Mouse (Mus musculus) E14TG2a.4 (cell line): ENCODE results near the gene Olfr1030.
"Not testable (repeated sequence)": the region's sequence is repeated elsewhere in the genome, so short reads cannot be mapped to it uniquely, and the experiment has no call there.

Experiments used
- H3K27me3 ChIP-seq: 2 replicates; pipeline ENCODE4 v1.6.1; 2014; ENCODE audit warnings: low read length, control low read depth; ENCODE audit not compliant: insufficient read depth
- H3K36me3 ChIP-seq: 2 replicates; pipeline ENCODE4 v1.6.1; 2014; ENCODE audit warnings: low read length, control low read depth; ENCODE audit not compliant: insufficient read depth
- H3K4me1 ChIP-seq: replicated peaks from 2 replicates; pipeline ENCODE4 v1.6.1; 2014; ENCODE audit warnings: low read depth, low read length, control low read depth
- H3K4me3 ChIP-seq: replicated peaks from 2 replicates; pipeline ENCODE4 v1.5.1; 2014; ENCODE audit warnings: mild to moderate bottlenecking, low read length
- H3K9me3 ChIP-seq: 2 replicates; pipeline ENCODE4 v1.6.1; 2014; ENCODE audit warnings: low read length, control low read depth
- CTCF ChIP-seq: conservative IDR thresholded peaks from 2 replicates; pipeline ENCODE4 v1.5.1; 2014; ENCODE audit warnings: low read length
- NANOG ChIP-seq: IDR thresholded peaks from 2 replicates; pipeline ENCODE4 v1.6.1; 2014; ENCODE audit warnings: borderline replicate concordance, low read length, mixed read lengths
- POU5F1 ChIP-seq: IDR thresholded peaks from 2 replicates; pipeline ENCODE4 v1.6.1; 2014; ENCODE audit warnings: low read length, borderline replicate concordance

Olfr1030 gene

DNA sequence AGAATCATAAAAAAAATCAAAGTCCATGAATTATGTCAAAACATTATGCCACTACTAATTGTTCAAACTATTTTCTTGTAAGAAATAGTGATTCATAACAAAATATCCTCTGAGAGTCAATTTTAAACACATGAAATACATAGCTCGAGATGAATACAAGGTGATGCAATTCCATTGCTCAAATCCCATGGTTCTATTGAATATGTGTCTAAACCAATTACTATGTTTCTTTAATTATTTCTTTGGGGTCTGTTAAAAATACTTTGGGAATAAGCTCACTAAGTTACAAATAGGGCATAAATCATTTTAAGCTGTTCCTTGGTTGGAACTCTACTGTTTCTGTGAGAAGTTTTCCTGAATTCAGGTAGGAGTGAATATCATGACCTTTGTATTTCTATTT lies at the start of gene Olfr1030:
Gene Olfr1030 (plus strand): TSS at position 301 of the 400 bp plus-strand sequence.
- no peaks in the 10 kb centered on the region for H3K4me1 ChIP-seq
- H3K36me3 ChIP-seq: no peaks in the 10 kb centered on the region
- no peaks in the 10 kb centered on the region for H3K27me3 ChIP-seq
- no peaks in the 10 kb centered on the region for H3K9me3 ChIP-seq
- no peak for TF ChIP-seq NANOG
- no peak for TF ChIP-seq CTCF
- no peak for TF ChIP-seq POU5F1
- no peak within 1 kb of the TSS for H3K4me3 ChIP-seq

DNA sequence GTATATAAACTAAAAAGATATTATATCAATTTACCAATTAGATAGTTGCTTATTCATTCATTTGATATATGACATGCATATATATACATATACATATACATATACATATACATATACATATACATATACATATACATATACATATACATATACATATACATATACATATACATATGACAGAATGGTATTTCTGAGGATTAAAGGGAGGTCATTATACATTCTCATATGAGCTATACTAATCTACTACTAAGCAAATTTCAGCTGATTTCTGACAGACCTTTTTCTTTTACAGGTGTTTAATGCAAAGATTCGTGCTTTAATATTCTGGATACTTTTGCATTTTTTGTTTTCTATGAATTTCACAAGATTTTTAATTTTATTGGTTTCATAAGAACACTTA lies 28.9 kb upstream of the Olfr1030 start, which contains the start of gene Olfr1028:
Gene Olfr1028 (plus strand): TSS at position 301 of the 400 bp plus-strand sequence.
- no peak for TF ChIP-seq POU5F1
- Histone ChIP-seq H3K36me3 (no peaks in the 10 kb centered on the region), H3K4me3 (no peak within 1 kb of the TSS)

DNA sequence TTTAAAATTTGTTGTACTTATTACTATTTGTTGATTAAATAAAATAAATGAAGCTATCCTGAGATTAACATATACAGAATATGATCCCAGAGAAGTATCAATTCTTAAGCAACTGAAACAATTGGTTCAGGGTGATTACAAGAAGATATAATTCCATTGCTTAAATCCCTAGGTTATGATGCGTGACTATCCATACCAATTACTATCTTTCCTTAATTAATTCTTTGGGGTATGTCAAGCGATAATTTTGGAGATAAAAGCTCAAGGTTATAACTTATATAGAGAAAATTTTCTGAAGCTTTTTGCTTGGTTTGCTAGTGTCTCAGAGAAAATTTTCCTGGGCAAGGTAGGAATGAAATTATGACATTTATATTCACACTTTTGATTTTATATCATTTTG lies 5.5 kb upstream of the Olfr1030 start, which contains the start of gene Olfr1029:
Gene Olfr1029 (plus strand): TSS at position 301 of the 400 bp plus-strand sequence.
- H3K4me3 ChIP-seq: no peak within 1 kb of the TSS
- H3K9me3 ChIP-seq: no peaks in the 10 kb centered on the region
- no peaks in the 10 kb centered on the region for H3K4me1 ChIP-seq
- no peaks in the 10 kb centered on the region for H3K36me3 ChIP-seq
- H3K27me3 ChIP-seq: no peaks in the 10 kb centered on the region
- no peak for TF ChIP-seq NANOG

More for the DNA sequence above, 28.9 kb upstream of the Olfr1030 start, which contains the start of gene Olfr1028:
- Histone ChIP-seq H3K9me3 (no peaks in the 10 kb centered on the region), H3K4me1 (no peaks in the 10 kb centered on the region), H3K27me3 (no peaks in the 10 kb centered on the region)

DNA sequence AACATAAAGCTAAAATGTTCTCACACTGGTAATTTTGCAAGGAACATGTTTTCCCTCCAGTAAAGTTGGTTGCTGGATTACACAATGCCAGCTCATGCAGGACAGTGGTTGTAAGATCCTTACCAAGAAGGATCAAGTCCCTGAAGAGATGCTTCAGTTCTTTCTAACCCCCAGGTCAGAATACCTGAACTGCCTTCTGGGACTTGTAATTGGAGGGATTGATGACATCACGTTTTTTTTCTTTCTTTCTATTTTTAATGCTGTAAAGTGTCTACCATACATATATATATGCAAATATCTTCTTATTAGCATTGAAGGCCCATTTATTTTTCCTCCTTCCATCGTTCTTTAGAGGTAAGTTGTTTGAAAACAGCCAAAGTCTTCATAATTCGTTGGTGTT lies 10.9 kb downstream of the Olfr1030 start, which contains the start of gene Olfr1031:
Gene Olfr1031 (plus strand): TSS at position 301 of the 400 bp plus-strand sequence.
- no peaks in the 10 kb centered on the region for H3K9me3 ChIP-seq
- no peaks in the 10 kb centered on the region for H3K4me1 ChIP-seq
- H3K27me3 ChIP-seq: no peaks in the 10 kb centered on the region
- TF ChIP-seq NANOG (no peak), CTCF (no peak), POU5F1 (no peak)
- H3K4me3 ChIP-seq: no peak within 1 kb of the TSS
- H3K36me3 ChIP-seq: no peaks in the 10 kb centered on the region

DNA sequence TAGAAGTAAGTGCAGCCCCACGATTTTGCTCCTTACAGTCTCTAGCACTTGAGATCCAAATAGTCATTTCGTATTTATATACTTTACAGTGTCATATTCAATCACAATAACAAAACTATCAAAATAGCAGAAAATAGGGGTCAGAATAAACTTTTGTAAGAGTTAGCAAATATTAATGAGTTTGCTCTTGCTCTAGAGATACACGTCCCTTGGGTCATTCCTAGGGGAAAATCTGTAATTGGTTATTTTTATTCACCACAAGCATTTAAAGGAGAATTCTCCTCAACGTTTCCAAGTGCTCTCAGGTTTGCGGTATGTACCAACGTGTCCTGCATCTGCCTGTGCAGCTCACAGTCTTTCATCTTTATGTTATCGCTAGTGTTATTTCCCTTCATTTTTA lies 26.2 kb downstream of the Olfr1030 start, which contains the start of gene Olfr1032:
Gene Olfr1032 (plus strand): TSS at position 301 of the 400 bp plus-strand sequence.
- no peak within 1 kb of the TSS for H3K4me3 ChIP-seq
- no peaks in the 10 kb centered on the region for H3K4me1 ChIP-seq
- no peaks in the 10 kb centered on the region for H3K36me3 ChIP-seq
- no peaks in the 10 kb centered on the region for H3K27me3 ChIP-seq
- TF ChIP-seq NANOG: no peak
- no peak for TF ChIP-seq CTCF
- TF ChIP-seq POU5F1: no peak
- H3K9me3 ChIP-seq: no peaks in the 10 kb centered on the region

DNA sequence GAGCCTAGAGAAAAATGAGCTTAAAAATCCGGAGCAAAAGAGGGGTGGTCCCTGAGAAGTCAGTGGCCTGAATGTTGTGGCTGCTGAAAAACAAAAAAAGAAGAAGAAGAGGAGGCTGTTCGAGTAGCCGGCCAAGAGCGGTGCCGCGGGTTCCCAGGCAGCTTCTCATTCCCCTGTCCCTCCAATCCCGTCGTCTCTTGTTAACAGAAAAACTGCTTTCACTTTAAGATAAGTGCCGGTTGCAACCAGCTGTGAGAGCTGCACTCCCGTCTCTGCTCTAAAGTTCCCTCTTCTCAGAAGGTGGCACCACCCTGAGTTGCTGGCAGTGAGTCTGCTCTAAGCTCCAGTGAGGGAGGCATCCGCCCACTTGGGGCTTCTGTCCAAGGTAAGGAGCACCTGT lies 41.3 kb downstream of the Olfr1030 start, which contains the start of gene Olfr1033:
Gene Olfr1033 (plus strand): TSS at position 228 of the 400 bp plus-strand sequence.
- not testable (repeated sequence) for H3K27me3 ChIP-seq, H3K9me3 ChIP-seq, H3K4me3 ChIP-seq, H3K4me1 ChIP-seq, H3K36me3 ChIP-seq

DNA sequence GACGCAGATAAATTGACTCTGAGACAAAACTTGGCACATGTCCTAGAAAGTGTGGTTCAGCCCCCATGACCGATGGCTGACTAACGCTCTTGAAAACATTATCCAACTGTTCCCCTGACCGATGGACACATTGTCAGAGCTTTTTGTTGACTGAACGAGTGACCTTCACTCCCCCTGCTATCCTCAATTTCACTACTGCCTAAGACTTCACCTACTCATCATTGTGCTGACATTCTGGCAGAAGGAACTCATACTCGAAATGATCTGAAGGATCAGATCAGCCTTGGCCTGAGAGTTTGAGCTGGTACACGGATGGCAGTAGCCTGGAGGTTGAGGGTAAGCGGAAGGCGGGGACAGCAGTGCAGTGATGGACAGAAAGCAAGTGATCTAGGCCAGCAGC lies 42.4 kb downstream of the Olfr1030 start:
- H3K9me3 ChIP-seq, H3K4me1 ChIP-seq, H3K27me3 ChIP-seq, H3K36me3 ChIP-seq, H3K4me3 ChIP-seq: not testable (repeated sequence)
